Comparison of ENCODE assay signal across 8 mouse cellular contexts in the genomic region with DNA sequence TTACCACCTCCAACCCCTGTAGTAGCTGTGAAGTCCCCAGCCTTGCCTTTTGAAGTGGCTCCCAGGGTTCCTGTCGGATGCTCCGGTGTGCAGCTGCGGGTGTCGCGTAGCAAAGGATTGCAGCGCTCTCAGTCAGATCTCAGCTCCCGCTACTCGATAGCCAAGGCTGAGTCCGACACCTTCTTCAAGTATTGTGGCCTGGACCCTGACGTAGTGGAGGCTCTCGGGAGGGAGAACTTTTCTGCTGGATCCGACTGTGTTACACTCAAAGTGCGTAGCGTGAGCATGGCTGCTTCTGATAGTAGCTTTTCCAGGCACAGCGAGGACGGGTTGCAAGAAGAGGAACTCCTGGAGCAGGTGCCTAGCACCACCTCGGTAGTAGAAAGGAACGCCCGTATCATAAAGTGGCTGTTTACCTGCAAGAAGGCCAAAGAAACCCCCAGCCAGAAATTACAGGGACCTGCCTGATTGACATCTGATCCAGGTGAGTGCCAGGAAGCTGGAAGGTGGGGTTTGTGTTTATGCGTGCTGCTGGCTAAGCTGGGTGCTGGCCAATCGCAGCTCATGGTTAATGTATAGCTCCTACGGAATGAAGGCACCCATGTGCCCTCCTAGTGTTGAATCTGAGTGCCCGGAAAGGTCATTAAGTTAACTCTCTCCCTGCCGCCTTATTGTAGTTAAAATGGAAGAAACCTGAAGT. TPM values are rescaled to one million over a fixed set of nuclear protein-coding genes. Genes with fewer than 3 reads are reported as not detected.
DNase-seq lines count a peak whose midpoint lies in the region; ATAC-seq and TF ChIP-seq lines count a peak whose summit lies in the region.

No protein-coding gene starts in this region.

- no peak for TF ChIP-seq CTCF in stomach, postnatal 0 days (IDR thresholded peaks at IDR 0.05; ENCODE audit: low read depth)

- DNase-seq in right cerebral cortex, adult 18-20 months = peak; percentile 16
- DNase-seq in right cerebral cortex, postnatal 14 days = no peak
- peak; percentile 49 for DNase-seq in embryo, embryonic 10 days (ENCODE audit: low spot score)
- DNase-seq in kidney, postnatal 36 days = peak; percentile 71 to 79
- DNase-seq in stomach, postnatal 0 days (ENCODE audit: low spot score) = peak; percentile 85
- no peak for DNase-seq in ovary, adult 18-20 months (ENCODE audit: low spot score)

- H3K36me3 ChIP-seq in heart, embryonic 16.5 days (ENCODE audit: control insufficient read depth, insufficient read depth) = no peaks in the 10 kb centered on the region
- H3K36me3 ChIP-seq in stomach, postnatal 0 days (ENCODE audit: control insufficient read depth, insufficient read depth, low read length) = no peaks in the 10 kb centered on the region

- no peak for TF ChIP-seq EP300 in stomach, postnatal 0 days (optimal IDR thresholded peaks at IDR 0.05)

- no peak overlapping the region for H3K27ac ChIP-seq in heart, embryonic 16.5 days (ENCODE audit: low read length)
- peak overlapping the region; percentile 87 for H3K27ac ChIP-seq in stomach, postnatal 0 days (replicated peaks)

- no peaks in the 10 kb centered on the region for H3K9me3 ChIP-seq in heart, embryonic 16.5 days (replicated peaks; ENCODE audit: control insufficient read depth, low read length)
- no peaks in the 10 kb centered on the region for H3K9me3 ChIP-seq in stomach, postnatal 0 days (ENCODE audit: control insufficient read depth, low read length)

- WGBS in heart, embryonic 16.5 days = 3% methylated on average over 24 of the region's 24 CpGs
- WGBS in stomach, postnatal 0 days = 3% methylated on average over 24 of the region's 24 CpGs

- peak overlapping the region; percentile 45 for H3K4me3 ChIP-seq in heart, embryonic 16.5 days (ENCODE audit: low read length)
- H3K4me3 ChIP-seq in stomach, postnatal 0 days (ENCODE audit: low read depth, low read length) = peak overlapping the region; percentile 65

- peaks cover 18% of the 10 kb centered on the region for H3K27me3 ChIP-seq in heart, embryonic 16.5 days (ENCODE audit: control insufficient read depth, insufficient read depth, low read length)
- no peaks in the 10 kb centered on the region for H3K27me3 ChIP-seq in stomach, postnatal 0 days (ENCODE audit: control insufficient read depth, insufficient read depth, low read length)

- ATAC-seq in heart, embryonic 16.5 days (replicated peaks; ENCODE audit: extremely low read depth, insufficient read depth, low FRiP score) = peak; percentile 6; the same call in 1 of the 2 replicates
- peak; percentile 5 for ATAC-seq in megakaryocyte-erythroid progenitor cell, adult 5-6 weeks (replicated peaks; ENCODE audit: low FRiP score, low TSS enrichment, poor library complexity, severe bottlenecking)
- peak; percentile 82 for ATAC-seq in stomach, postnatal 0 days (ENCODE audit: low FRiP score, low TSS enrichment)

- peak overlapping the region; percentile 99 for H3K4me2 ChIP-seq in heart, embryonic 16.5 days (ENCODE audit: low read depth, low read length)
- H3K4me2 ChIP-seq in stomach, postnatal 0 days (replicated peaks; ENCODE audit: low read depth) = peak overlapping the region; percentile 45

- H3K9ac ChIP-seq in heart, embryonic 16.5 days (ENCODE audit: low read length) = peak overlapping the region; percentile 45; the same call in 1 of the 2 replicates
- peak overlapping the region; percentile 66 for H3K9ac ChIP-seq in stomach, postnatal 0 days (ENCODE audit: low read length)

- peaks cover 12% of the 10 kb centered on the region for H3K4me1 ChIP-seq in heart, embryonic 16.5 days (ENCODE audit: control insufficient read depth, insufficient read depth, low read length)
- 0 out of 2 replicates have a peak, but pooled peaks cover 2% of the 10 kb centered on the region for H3K4me1 ChIP-seq in stomach, postnatal 0 days (replicated peaks; ENCODE audit: control insufficient read depth, insufficient read depth)

RNA-seq across cellular contexts. Expression of gene Fam110c, which starts 1.3 kb away (rescaled TPM):
- 1.7 and 1.9 TPM in 2 replicates for polyA plus RNA-seq in heart, embryonic 16.5 days (2015; fragmentation: Nextera tagmentation; extraction: Ambion mirVana)
- total RNA-seq in megakaryocyte-erythroid progenitor cell, adult 5-6 weeks (2014; fragmentation: Nextera tagmentation) = 0.35 and 1.1 TPM in 2 replicates
- 3.0 and 3.9 TPM in 2 replicates for total RNA-seq in megakaryocyte-erythroid progenitor cell, adult 5-6 weeks (2017)
- polyA plus RNA-seq in stomach, postnatal 0 days (2015; fragmentation: Nextera tagmentation; extraction: Ambion mirVana) = 9.1 and 9.5 TPM in 2 replicates

Comparison
In these comparisons a context has a peak if more than half of its experiments do, and no peak if none do; other contexts are left out.
1. DNase-seq: peak in right cerebral cortex, adult 18-20 months (single experiment), embryo, embryonic 10 days (single experiment), kidney, postnatal 36 days (2 of 2) and stomach, postnatal 0 days (single experiment); none in right cerebral cortex, postnatal 14 days (single experiment) and ovary, adult 18-20 months (single experiment).
2. ATAC-seq: peak in every context shown above with its lines; median percentile 82 in stomach, postnatal 0 days; 6 in heart, embryonic 16.5 days; 5 in megakaryocyte-erythroid progenitor cell, adult 5-6 weeks.